ENCODE assay signal across 18 mouse cellular contexts in genomic region chr17:68119055-68119698, GRCm38 (mm10).
"Had no signal": no experiment of that assay in that cellular context is flagged by ENCODE, and none has a peak within 500 bp of the region (broad histone marks: within the 10 kb centered on the region; RNA-seq: fewer than 3 reads in every experiment).

No protein-coding gene starts in this region.

- H3K36me3 ChIP-seq: limb, embryonic 15.5 days; midbrain, embryonic 13.5 days; neural tube, embryonic 12.5 days had no signal

- DNase-seq: kidney, adult 11 months; kidney, adult 9 months; kidney, postnatal 36 days; layer of hippocampus, adult 9-11 months; layer of hippocampus, postnatal 36 days; lung, adult 18-20 months; lung, postnatal 4 days; retina, postnatal 1 day; right cerebral cortex, postnatal 4 days; spleen, adult 18-20 months; thymus, adult 18-20 months; thymus, postnatal 14 days had no signal

- H3K27ac ChIP-seq: kidney, postnatal 0 days; limb, embryonic 15.5 days; liver, embryonic 14.5 days; midbrain, embryonic 13.5 days; neural tube, embryonic 12.5 days had no signal

- H3K4me3 ChIP-seq: limb, embryonic 15.5 days; midbrain, embryonic 13.5 days; myocyte; neural tube, embryonic 12.5 days had no signal

- H3K9me3 ChIP-seq: limb, embryonic 15.5 days; midbrain, embryonic 13.5 days; neural tube, embryonic 12.5 days had no signal

- H3K27me3 ChIP-seq: limb, embryonic 15.5 days; midbrain, embryonic 13.5 days; neural tube, embryonic 12.5 days had no signal

- H3K4me2 ChIP-seq: limb, embryonic 15.5 days; midbrain, embryonic 13.5 days; neural tube, embryonic 12.5 days had no signal

- ATAC-seq: midbrain, embryonic 13.5 days had no signal

- H3K9ac ChIP-seq: limb, embryonic 15.5 days; liver, embryonic 14.5 days; midbrain, embryonic 13.5 days; neural tube, embryonic 12.5 days had no signal

- H3K4me1 ChIP-seq: limb, embryonic 15.5 days; midbrain, embryonic 13.5 days; neural tube, embryonic 12.5 days had no signal
